Mouse (Mus musculus) WW6 (cell line): ENCODE data around the gene Itsn1.

Experiments
- DNase-seq: peaks from one replicate; pipeline ENCODE4 v3.0.0-alpha.2; 2013; ENCODE audit warnings: low read depth, low spot score

The Itsn1 gene

GRCm38 (mm10) chr16:91846089-91846741 is 117.1 kb downstream of the Itsn1 start:
- no peak for DNase-seq

- DNase-seq = no peak
These were observed 118.6 kb downstream of the Itsn1 start for GRCm38 (mm10) chr16:91847525-91848225.

- DNase-seq = no peak
These were observed 119.4 kb downstream of the Itsn1 start for GRCm38 (mm10) chr16:91848505-91848904.

GRCm38 (mm10) chr16:91848906-91849603 is 120.0 kb downstream of the Itsn1 start:
- no peak for DNase-seq

GRCm38 (mm10) chr16:91850175-91850574 is 121.1 kb downstream of the Itsn1 start:
- DNase-seq = no peak

GRCm38 (mm10) chr16:91851456-91852231 is 122.6 kb downstream of the Itsn1 start:
- no peak for DNase-seq

- DNase-seq = no peak
These were observed 123.7 kb downstream of the Itsn1 start for GRCm38 (mm10) chr16:91852753-91853152.

- DNase-seq = no peak
These were observed 124.1 kb downstream of the Itsn1 start for GRCm38 (mm10) chr16:91853223-91853622.

GRCm38 (mm10) chr16:91858695-91859094 is 129.6 kb downstream of the Itsn1 start:
- DNase-seq = no peak

GRCm38 (mm10) chr16:91859203-91859602 is 130.1 kb downstream of the Itsn1 start:
- DNase-seq = no peak

- no peak for DNase-seq
These were observed 130.9 kb downstream of the Itsn1 start for GRCm38 (mm10) chr16:91859958-91860357.

GRCm38 (mm10) chr16:91860471-91861125 is 131.5 kb downstream of the Itsn1 start:
- no peak for DNase-seq

- no peak for DNase-seq
These were observed 132.8 kb downstream of the Itsn1 start for GRCm38 (mm10) chr16:91861784-91862371.

GRCm38 (mm10) chr16:91862836-91863235 is 133.8 kb downstream of the Itsn1 start:
- DNase-seq = no peak

- DNase-seq = no peak
These were observed 135.7 kb downstream of the Itsn1 start for GRCm38 (mm10) chr16:91864646-91865332.

- no peak for DNase-seq
These were observed 136.6 kb downstream of the Itsn1 start for GRCm38 (mm10) chr16:91865570-91866257.

- DNase-seq = no peak
These were observed 137.2 kb downstream of the Itsn1 start for GRCm38 (mm10) chr16:91866258-91866634.

GRCm38 (mm10) chr16:91867672-91868071 is 138.6 kb downstream of the Itsn1 start:
- no peak for DNase-seq

- DNase-seq = no peak
These were observed 140.1 kb downstream of the Itsn1 start for GRCm38 (mm10) chr16:91868943-91869911.
